Mouse (Mus musculus) cerebellum, adult 11-12 months (tissue): ENCODE results near the gene Klk1b11.
"Not testable (repeated sequence)": the region's sequence is repeated elsewhere in the genome, so short reads cannot be mapped to it uniquely, and the experiment has no call there.

Experiments
- DNase-seq: peaks from one replicate; pipeline ENCODE4 v3.0.0; 2022

Klk1b11 gene

GRCm38 (mm10) chr7:43995577-43995976, at the start of gene Klk1b11:
Gene Klk1b11, plus strand, starts transcription at chr7:43995877.
- DNase-seq, result not testable (repeated sequence)

GRCm38 (mm10) chr7:43950364-43950763, 45.3 kb upstream of the Klk1b11 start, which contains the start of gene Klk1b8:
Gene Klk1b8, plus strand, starts transcription at chr7:43950664.
- no peak for DNase-seq

GRCm38 (mm10) chr7:43952703-43953102, 43.0 kb upstream of the Klk1b11 start:
- DNase-seq, result no peak

- DNase-seq, result no peak
Observed at GRCm38 (mm10) chr7:43966451-43966850, 29.2 kb upstream of the Klk1b11 start, which contains the start of gene Klk1b1. Gene Klk1b1, plus strand, starts transcription at chr7:43966751.

- no peak for DNase-seq
Observed at GRCm38 (mm10) chr7:43967058-43967457, 28.6 kb upstream of the Klk1b11 start.

- DNase-seq, result no peak
Observed at GRCm38 (mm10) chr7:43967612-43968011, 28.1 kb upstream of the Klk1b11 start.

GRCm38 (mm10) chr7:43975761-43976160, 19.9 kb upstream of the Klk1b11 start, which contains the start of gene Klk1b9:
Gene Klk1b9, plus strand, starts transcription at chr7:43976061.
- DNase-seq, result not testable (repeated sequence)

- no peak for DNase-seq
Observed at GRCm38 (mm10) chr7:43985657-43986056, 10.0 kb upstream of the Klk1b11 start.

GRCm38 (mm10) chr7:43994821-43995220, 856 bp upstream of the Klk1b11 start:
- DNase-seq, result not testable (repeated sequence)

GRCm38 (mm10) chr7:44004847-44005246, 9.2 kb downstream of the Klk1b11 start:
- no peak for DNase-seq

- not testable (repeated sequence) for DNase-seq
Observed at GRCm38 (mm10) chr7:44011868-44012267, 16.2 kb downstream of the Klk1b11 start, which contains the start of gene Klk1b26. Gene Klk1b26, plus strand, starts transcription at chr7:44012168.

- DNase-seq, result not testable (repeated sequence)
Observed at GRCm38 (mm10) chr7:44014666-44015065, 19.0 kb downstream of the Klk1b11 start.

GRCm38 (mm10) chr7:44015071-44015470, 19.4 kb downstream of the Klk1b11 start:
- DNase-seq, result no peak
